Mouse (Mus musculus) megakaryocyte, embryonic 14.5 days (primary cell): Measurements from ENCODE around the gene Stk33. TPM values are rescaled to one million over a fixed set of nuclear protein-coding genes. Genes with fewer than 3 reads are reported as not detected.

ENCODE experiments used
- H3K27me3 ChIP-seq: replicated peaks from 2 replicates; pipeline ENCODE3; 2012; ENCODE audit warnings: inconsistent platforms
- H3K36me3 ChIP-seq: replicated peaks from 2 replicates; pipeline ENCODE3; 2012; ENCODE audit warnings: low read length, inconsistent platforms, mixed read lengths
- H3K4me1 ChIP-seq: 2 replicates; pipeline ENCODE4 v1.6.1; 2012; ENCODE audit warnings: inconsistent platforms
- H3K4me3 ChIP-seq: replicated peaks from 2 replicates; pipeline ENCODE3; 2012; ENCODE audit warnings: moderate library complexity, mild to moderate bottlenecking, inconsistent platforms
- H3K9me3 ChIP-seq: 2 replicates; pipeline ENCODE4 v1.6.1; 2012; ENCODE audit warnings: inconsistent platforms
- FLI1 ChIP-seq: IDR thresholded peaks from 2 replicates; pipeline ENCODE4 v1.6.1; 2012; ENCODE audit warnings: low read length, inconsistent platforms, mixed read lengths
- GATA1 ChIP-seq: IDR thresholded peaks from 3 replicates; pipeline ENCODE4 v1.6.1; 2012; ENCODE audit warnings: mixed read lengths, low read length, inconsistent platforms, borderline replicate concordance
- polyA plus RNA-seq: library from polyadenylated mRNA; stranded (reverse); fragments of >175 nt; gene quantifications from 2 replicates; pipeline ENCODE4 v1.2.3, GENCODE M21; 2012; ENCODE audit warnings: low replicate concordance; ENCODE audit not compliant: insufficient read depth

The Stk33 gene
- polyA plus RNA-seq, 1 experiment, result not detected

GRCm38 (mm10) chr7:109255506-109256352 lies 183.2 kb downstream of the Stk33 start:
- no peaks in the 10 kb centered on the region for H3K36me3 ChIP-seq
- no peaks in the 10 kb centered on the region for H3K9me3 ChIP-seq
- peaks cover 4% of the 10 kb centered on the region for H3K27me3 ChIP-seq
- H3K4me3 ChIP-seq, result no peak overlapping the region
- no peak for TF ChIP-seq FLI1
- H3K4me1 ChIP-seq, result no peaks in the 10 kb centered on the region

DNA sequence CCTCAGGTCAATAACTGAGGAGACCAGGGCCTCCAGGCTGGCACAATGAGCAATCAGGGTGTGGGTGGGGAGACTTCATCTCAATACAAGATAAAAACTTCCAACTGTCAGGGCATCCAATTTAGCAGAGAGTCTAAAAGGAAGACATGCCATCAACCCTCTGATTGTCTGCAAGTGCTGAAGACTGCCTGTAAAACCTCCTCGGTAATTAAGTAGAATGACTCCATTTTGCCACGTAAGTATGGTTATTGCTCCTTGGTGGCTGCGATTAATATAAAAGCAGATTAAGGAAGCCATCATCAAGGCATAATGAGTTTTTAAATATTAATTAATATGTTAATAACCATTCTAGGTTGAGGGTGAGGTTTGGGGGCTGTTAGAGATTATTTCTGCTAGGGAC lies 187.5 kb downstream of the Stk33 start:
- H3K4me1 ChIP-seq, result no peaks in the 10 kb centered on the region
- H3K27me3 ChIP-seq, result peaks cover 2% of the 10 kb centered on the region
- H3K4me3 ChIP-seq, result no peak overlapping the region
- H3K9me3 ChIP-seq, result no peaks in the 10 kb centered on the region
- H3K36me3 ChIP-seq, result no peaks in the 10 kb centered on the region
- TF ChIP-seq FLI1, result no peak
- TF ChIP-seq GATA1, result no peak

- H3K9me3 ChIP-seq, result peaks cover 7% of the 10 kb centered on the region
- peaks cover 2% of the 10 kb centered on the region for H3K27me3 ChIP-seq
- no peaks in the 10 kb centered on the region for H3K4me1 ChIP-seq
- TF ChIP-seq FLI1 (no peak), GATA1 (no peak)
- H3K36me3 ChIP-seq, result no peaks in the 10 kb centered on the region
- peak overlapping the region; percentile 46 for H3K4me3 ChIP-seq
Measured at GRCm38 (mm10) chr7:109244776-109245175, 194.1 kb downstream of the Stk33 start.

DNA sequence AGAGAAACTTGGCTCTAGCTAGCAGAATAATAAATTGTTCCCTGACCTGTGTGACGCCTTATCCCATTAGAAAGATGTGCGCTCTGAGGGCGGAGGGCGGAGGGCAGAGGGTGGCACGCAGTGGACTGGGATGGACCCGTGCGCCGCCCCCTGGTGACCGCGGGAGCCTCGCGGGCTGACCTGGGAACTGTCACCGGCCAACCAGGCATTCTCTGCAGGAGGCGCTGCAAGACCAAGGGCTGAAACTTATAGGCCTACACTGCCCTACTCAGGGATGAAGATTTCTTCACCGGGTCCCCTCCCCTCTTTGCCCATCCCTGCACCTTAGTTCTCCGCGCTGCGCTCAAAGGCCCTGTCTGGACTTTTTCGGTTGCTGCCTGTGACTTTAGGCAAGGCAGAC lies 197.6 kb downstream of the Stk33 start:
- H3K4me1 ChIP-seq, result no peaks in the 10 kb centered on the region
- TF ChIP-seq GATA1 (no peak), FLI1 (no peak)
- H3K9me3 ChIP-seq, result peaks cover 7% of the 10 kb centered on the region
- H3K36me3 ChIP-seq, result no peaks in the 10 kb centered on the region
- peaks cover 2% of the 10 kb centered on the region for H3K27me3 ChIP-seq
- no peak overlapping the region for H3K4me3 ChIP-seq

DNA sequence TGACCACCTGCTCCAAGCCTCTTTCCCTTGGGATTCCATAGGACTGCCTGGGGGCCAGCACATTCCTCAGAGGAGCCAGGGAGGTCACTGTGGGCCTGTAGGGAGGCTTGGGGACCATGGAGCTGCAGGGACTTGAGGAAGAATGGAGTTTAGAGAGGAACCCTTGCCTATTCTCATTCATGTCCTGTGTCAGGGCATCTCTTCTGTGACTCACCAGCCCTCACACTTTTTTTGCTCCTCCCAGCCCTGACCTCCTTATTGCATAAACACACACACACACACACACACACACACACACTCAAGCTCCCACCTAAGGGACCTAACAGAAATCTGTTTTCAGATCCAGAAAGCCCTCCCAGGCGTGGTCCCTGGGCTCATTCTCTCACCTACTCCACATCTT lies 199.5 kb downstream of the Stk33 start:
- no peaks in the 10 kb centered on the region for H3K36me3 ChIP-seq
- peaks cover 5% of the 10 kb centered on the region for H3K27me3 ChIP-seq
- no peak overlapping the region for H3K4me3 ChIP-seq
- no peaks in the 10 kb centered on the region for H3K4me1 ChIP-seq
- no peak for TF ChIP-seq FLI1
- no peak for TF ChIP-seq GATA1
- peaks cover 2% of the 10 kb centered on the region for H3K9me3 ChIP-seq

DNA sequence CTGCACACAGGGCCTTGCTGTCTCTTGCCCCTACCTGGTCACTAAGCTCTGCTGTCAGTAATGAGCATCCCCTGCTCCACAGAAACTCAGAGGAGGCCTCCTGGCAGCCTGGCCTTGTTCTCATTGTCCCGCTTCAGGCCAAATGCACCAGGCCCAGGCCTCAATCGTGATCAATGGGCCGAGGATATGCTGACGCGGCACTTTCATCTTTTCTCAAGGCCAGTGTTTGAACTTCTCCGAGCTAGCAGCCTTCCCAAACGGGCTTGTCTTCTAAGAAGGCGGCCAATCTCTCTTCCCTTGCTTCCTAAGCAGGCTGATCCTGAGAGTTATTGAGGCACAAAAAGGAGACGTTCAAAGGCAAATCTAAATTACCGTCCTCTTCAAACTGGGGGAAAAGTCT lies 200.2 kb downstream of the Stk33 start:
- Histone ChIP-seq H3K4me3 (no peak overlapping the region), H3K36me3 (no peaks in the 10 kb centered on the region), H3K9me3 (no peaks in the 10 kb centered on the region), H3K4me1 (no peaks in the 10 kb centered on the region), H3K27me3 (peaks cover 5% of the 10 kb centered on the region)
- TF ChIP-seq GATA1 (no peak), FLI1 (no peak)

DNA sequence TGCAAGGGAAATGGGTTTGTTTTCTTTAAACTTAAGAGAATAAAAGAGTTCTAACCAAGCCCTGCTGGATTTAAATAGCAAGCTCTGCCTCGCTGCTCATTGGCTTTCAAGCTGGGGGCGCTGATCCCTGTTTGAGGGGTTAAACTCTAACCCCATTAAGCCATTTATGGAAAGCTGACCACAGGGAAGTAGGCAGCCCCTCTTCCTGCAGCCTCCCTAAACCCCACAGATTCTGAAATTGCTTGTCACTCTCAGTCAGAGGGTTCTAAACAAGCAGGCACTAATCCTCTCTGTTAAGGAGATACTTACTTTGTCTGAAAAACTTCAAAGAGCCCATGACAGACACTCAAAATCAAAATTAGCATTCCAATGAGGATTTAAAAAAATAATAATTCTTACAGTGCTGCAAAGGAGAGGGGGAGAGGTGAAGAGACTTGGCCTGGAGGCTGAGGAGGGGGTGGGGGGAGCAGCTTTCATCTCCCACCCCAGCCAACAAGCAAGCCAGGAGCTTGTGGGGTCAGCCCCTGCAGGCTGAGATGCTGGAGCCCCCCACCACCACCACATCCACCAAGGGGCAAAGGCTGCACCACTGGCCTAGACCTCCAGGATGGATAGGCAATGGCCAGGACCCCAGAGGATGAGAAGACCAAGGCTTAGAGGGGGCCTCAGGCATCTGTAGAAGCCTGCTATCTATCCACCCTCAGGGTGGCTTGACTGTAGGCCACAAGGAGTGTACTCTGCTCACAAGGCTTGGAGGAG lies 203.8 kb downstream of the Stk33 start:
- H3K27me3 ChIP-seq, result peaks cover 7% of the 10 kb centered on the region
- no peak overlapping the region for H3K4me3 ChIP-seq
- TF ChIP-seq GATA1, result no peak
- no peak for TF ChIP-seq FLI1
- H3K36me3 ChIP-seq, result no peaks in the 10 kb centered on the region
- no peaks in the 10 kb centered on the region for H3K9me3 ChIP-seq
- no peaks in the 10 kb centered on the region for H3K4me1 ChIP-seq

- H3K36me3 ChIP-seq, result no peaks in the 10 kb centered on the region
Measured at GRCm38 (mm10) chr7:109234476-109234875, 204.4 kb downstream of the Stk33 start.

GRCm38 (mm10) chr7:109231881-109232321 lies 207.0 kb downstream of the Stk33 start:
- no peaks in the 10 kb centered on the region for H3K4me1 ChIP-seq
- no peaks in the 10 kb centered on the region for H3K9me3 ChIP-seq
- TF ChIP-seq FLI1, result no peak
- TF ChIP-seq GATA1, result no peak
- H3K36me3 ChIP-seq, result no peaks in the 10 kb centered on the region
- peaks cover 8% of the 10 kb centered on the region for H3K27me3 ChIP-seq
- no peak overlapping the region for H3K4me3 ChIP-seq

More at GRCm38 (mm10) chr7:109234476-109234875, 204.4 kb downstream of the Stk33 start:
- Histone ChIP-seq H3K27me3 (peaks cover 6% of the 10 kb centered on the region), H3K4me3 (no peak overlapping the region), H3K4me1 (no peaks in the 10 kb centered on the region), H3K9me3 (no peaks in the 10 kb centered on the region)
- TF ChIP-seq FLI1 (no peak), GATA1 (no peak)

DNA sequence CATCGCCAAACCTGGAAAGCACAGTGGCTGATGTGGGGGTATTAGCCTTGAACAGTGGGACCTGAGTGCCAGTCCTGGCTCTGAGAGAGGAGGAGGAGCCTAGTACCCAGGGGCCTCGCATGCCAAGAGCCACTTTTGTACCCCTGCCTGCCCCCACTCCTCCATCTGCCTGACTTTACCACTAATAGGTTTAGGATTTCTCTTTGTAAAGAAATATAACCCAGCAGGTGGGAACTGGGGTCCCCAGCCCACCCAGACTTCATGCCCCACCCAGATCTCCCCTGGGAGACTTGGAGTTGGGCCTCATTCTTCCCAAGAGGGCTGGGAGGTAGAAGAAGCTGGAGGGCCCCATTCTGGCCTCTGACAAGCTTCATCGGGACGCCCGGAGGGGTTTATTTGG lies 207.6 kb downstream of the Stk33 start:
- H3K9me3 ChIP-seq, result no peaks in the 10 kb centered on the region
- H3K27me3 ChIP-seq, result peaks cover 8% of the 10 kb centered on the region
- no peak overlapping the region for H3K4me3 ChIP-seq
- H3K36me3 ChIP-seq, result no peaks in the 10 kb centered on the region
- no peak for TF ChIP-seq FLI1
- TF ChIP-seq GATA1, result no peak
- H3K4me1 ChIP-seq, result no peaks in the 10 kb centered on the region
